Mouse (Mus musculus) erythroblast, embryonic 14.5 days (primary cell): ENCODE results near the gene Esyt3. TPM values are rescaled to one million over a fixed set of nuclear protein-coding genes. Genes with fewer than 3 reads are reported as not detected.

Experiments
- H3K27me3 ChIP-seq: 2 replicates; pipeline ENCODE4 v1.6.1; 2012; ENCODE audit warnings: inconsistent platforms; ENCODE audit not compliant: control insufficient read depth
- H3K36me3 ChIP-seq: 2 replicates; pipeline ENCODE4 v1.6.1; 2012; ENCODE audit warnings: mild to moderate bottlenecking, inconsistent platforms; ENCODE audit not compliant: control insufficient read depth
- H3K4me1 ChIP-seq: 2 replicates; pipeline ENCODE4 v1.6.1; 2012; ENCODE audit warnings: inconsistent platforms; ENCODE audit not compliant: control insufficient read depth
- H3K4me3 ChIP-seq: replicated peaks from 2 replicates; pipeline ENCODE3; 2012; ENCODE audit warnings: moderate library complexity, mild to moderate bottlenecking, inconsistent platforms
- H3K9me3 ChIP-seq: 2 replicates; pipeline ENCODE4 v1.6.1; 2012; ENCODE audit warnings: low read length, inconsistent platforms, mixed read lengths; ENCODE audit not compliant: control insufficient read depth
- GATA1 ChIP-seq: IDR thresholded peaks from 2 replicates; pipeline ENCODE4 v1.6.1; 2012; ENCODE audit warnings: low read length, inconsistent platforms, mixed read lengths
- TAL1 ChIP-seq: IDR thresholded peaks from 3 replicates; pipeline ENCODE4 v1.6.1; 2012; ENCODE audit warnings: low read length, inconsistent platforms, mixed read lengths
- polyA plus RNA-seq: library from polyadenylated mRNA; stranded (reverse); fragments of >175 nt; gene quantifications from 2 replicates; pipeline ENCODE4 v1.2.3, GENCODE M21; 2012

The Esyt3 gene
- polyA plus RNA-seq, 1 experiment: not detected

- Histone ChIP-seq H3K4me1 (no peaks in the 10 kb centered on the region; the same call in 1 of the 2 replicates), H3K36me3 (no peaks in the 10 kb centered on the region), H3K4me3 (no peak overlapping the region), H3K9me3 (no peaks in the 10 kb centered on the region), H3K27me3 (peaks cover 31% of the 10 kb centered on the region)
- no peak for TF ChIP-seq TAL1
- no peak for TF ChIP-seq GATA1
Measured at GRCm38 (mm10) chr9:99361946-99362345, 3.6 kb upstream of the Esyt3 start.

GRCm38 (mm10) chr9:99359012-99359411, 655 bp upstream of the Esyt3 start:
- H3K4me3 ChIP-seq: no peak overlapping the region
- no peaks in the 10 kb centered on the region for H3K36me3 ChIP-seq
- H3K4me1 ChIP-seq: no peaks in the 10 kb centered on the region; the same call in 1 of the 2 replicates
- TF ChIP-seq GATA1 (no peak), TAL1 (no peak)
- H3K27me3 ChIP-seq: peaks cover 47% of the 10 kb centered on the region
- no peaks in the 10 kb centered on the region for H3K9me3 ChIP-seq

- no peak for TF ChIP-seq GATA1
- no peak for TF ChIP-seq TAL1
- Histone ChIP-seq H3K36me3 (no peaks in the 10 kb centered on the region), H3K4me3 (no peak overlapping the region), H3K27me3 (peaks cover 47% of the 10 kb centered on the region), H3K4me1 (no peaks in the 10 kb centered on the region; the same call in 1 of the 2 replicates), H3K9me3 (no peaks in the 10 kb centered on the region)
Measured at GRCm38 (mm10) chr9:99357561-99357920, 816 bp downstream of the Esyt3 start.

GRCm38 (mm10) chr9:99355971-99356370, 2.4 kb downstream of the Esyt3 start:
- Histone ChIP-seq H3K4me1 (no peaks in the 10 kb centered on the region; the same call in 1 of the 2 replicates), H3K4me3 (no peak overlapping the region), H3K9me3 (no peaks in the 10 kb centered on the region), H3K36me3 (no peaks in the 10 kb centered on the region), H3K27me3 (peaks cover 47% of the 10 kb centered on the region)
- TF ChIP-seq TAL1: no peak
- no peak for TF ChIP-seq GATA1

DNA sequence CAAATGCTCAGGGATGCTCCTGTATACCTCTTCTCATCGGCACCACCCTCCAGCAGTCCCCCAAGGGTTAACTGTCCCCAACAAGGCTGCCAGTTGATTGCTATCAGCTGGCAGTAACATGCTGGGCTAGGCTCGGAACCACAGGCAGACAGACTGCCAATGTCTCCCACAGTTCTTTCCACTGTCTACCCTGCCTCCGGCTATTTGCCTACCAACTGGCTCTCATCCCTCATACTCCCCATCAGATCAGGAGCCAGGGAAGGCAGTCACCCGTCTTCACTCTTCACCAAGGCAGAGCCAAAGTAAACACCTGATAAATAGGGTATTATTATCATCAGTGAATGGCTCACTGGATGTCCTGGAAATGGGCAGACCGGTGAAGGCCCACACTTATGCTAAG, 3.6 kb downstream of the Esyt3 start:
- Histone ChIP-seq H3K27me3 (peaks cover 44% of the 10 kb centered on the region), H3K9me3 (no peaks in the 10 kb centered on the region), H3K4me1 (no peaks in the 10 kb centered on the region; the same call in 1 of the 2 replicates), H3K4me3 (no peak overlapping the region), H3K36me3 (no peaks in the 10 kb centered on the region)
- TF ChIP-seq TAL1: no peak
- TF ChIP-seq GATA1: no peak

GRCm38 (mm10) chr9:99353390-99353789, 5.0 kb downstream of the Esyt3 start:
- H3K4me1 ChIP-seq: no peaks in the 10 kb centered on the region; the same call in 1 of the 2 replicates
- H3K27me3 ChIP-seq: peaks cover 30% of the 10 kb centered on the region
- no peak for TF ChIP-seq GATA1
- no peak for TF ChIP-seq TAL1
- H3K4me3 ChIP-seq: no peak overlapping the region
- no peaks in the 10 kb centered on the region for H3K36me3 ChIP-seq
- no peaks in the 10 kb centered on the region for H3K9me3 ChIP-seq

- Histone ChIP-seq H3K9me3 (no peaks in the 10 kb centered on the region), H3K4me1 (no peaks in the 10 kb centered on the region; the same call in 1 of the 2 replicates), H3K27me3 (peaks cover 26% of the 10 kb centered on the region), H3K36me3 (no peaks in the 10 kb centered on the region), H3K4me3 (no peak overlapping the region)
- TF ChIP-seq TAL1: no peak
- no peak for TF ChIP-seq GATA1
Measured at GRCm38 (mm10) chr9:99352964-99353363, 5.4 kb downstream of the Esyt3 start.

GRCm38 (mm10) chr9:99345351-99345792, 13.0 kb downstream of the Esyt3 start:
- Histone ChIP-seq H3K9me3 (no peaks in the 10 kb centered on the region), H3K36me3 (no peaks in the 10 kb centered on the region)
- TF ChIP-seq TAL1: no peak
- TF ChIP-seq GATA1: no peak

DNA sequence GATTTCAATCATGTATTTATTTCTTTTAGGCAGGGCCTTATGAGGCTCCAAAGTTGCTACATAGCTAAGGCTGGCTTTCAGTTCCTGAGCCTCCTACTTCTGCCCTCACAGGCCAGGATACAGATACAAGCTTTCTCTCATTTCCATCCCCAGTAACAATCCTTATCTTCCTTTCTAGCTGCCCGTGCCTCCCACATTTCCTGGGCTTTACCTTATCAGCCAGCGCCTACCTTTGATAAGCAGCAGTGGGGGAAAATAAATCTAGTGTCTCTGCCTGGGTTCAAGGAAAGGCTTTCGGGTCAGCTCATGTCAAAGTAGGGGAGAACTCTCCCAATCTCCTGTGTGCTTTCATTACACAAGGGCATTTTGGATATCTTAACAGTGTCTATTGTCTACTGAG, 16.8 kb downstream of the Esyt3 start:
- H3K4me1 ChIP-seq: peaks cover 5% of the 10 kb centered on the region
- no peaks in the 10 kb centered on the region for H3K36me3 ChIP-seq
- H3K4me3 ChIP-seq: no peak overlapping the region
- no peaks in the 10 kb centered on the region for H3K27me3 ChIP-seq
- H3K9me3 ChIP-seq: no peaks in the 10 kb centered on the region
- TF ChIP-seq TAL1: no peak
- TF ChIP-seq GATA1: no peak

More at GRCm38 (mm10) chr9:99345351-99345792, 13.0 kb downstream of the Esyt3 start:
- H3K4me1 ChIP-seq: peaks cover 5% of the 10 kb centered on the region
- no peak overlapping the region for H3K4me3 ChIP-seq
- no peaks in the 10 kb centered on the region for H3K27me3 ChIP-seq

DNA sequence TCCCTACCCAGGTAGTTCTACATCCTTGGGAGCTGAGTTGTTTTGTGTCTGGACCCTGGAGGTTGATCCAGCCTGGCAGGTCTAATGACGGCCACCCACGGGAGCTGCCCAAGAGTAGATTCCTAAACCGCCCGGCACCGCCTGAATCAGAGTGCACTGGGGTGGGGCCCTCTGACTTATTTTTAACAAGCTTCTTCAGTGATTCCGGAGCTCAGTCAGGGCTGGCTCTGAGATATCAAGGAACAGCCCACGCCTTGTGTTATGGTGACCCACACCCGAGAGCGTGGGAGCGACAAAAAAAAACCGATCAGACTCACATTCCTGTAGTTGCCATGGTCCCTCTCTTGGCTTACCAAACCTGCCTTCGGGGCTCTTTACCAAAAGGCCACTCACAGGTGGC, 18.2 kb downstream of the Esyt3 start:
- H3K27me3 ChIP-seq: no peaks in the 10 kb centered on the region
- no peaks in the 10 kb centered on the region for H3K9me3 ChIP-seq
- TF ChIP-seq TAL1: no peak
- no peak for TF ChIP-seq GATA1
- peaks cover 2% of the 10 kb centered on the region for H3K4me1 ChIP-seq
- no peak overlapping the region for H3K4me3 ChIP-seq
- H3K36me3 ChIP-seq: no peaks in the 10 kb centered on the region
